Mouse (Mus musculus): ENCODE results near the gene Cmc4. TPM values are rescaled to one million over a fixed set of nuclear protein-coding genes. Genes with fewer than 3 reads are reported as not detected.

Cmc4 gene
- polyA plus RNA-seq, 1 experiment from 2014 or later = 24.2 TPM

DNA sequence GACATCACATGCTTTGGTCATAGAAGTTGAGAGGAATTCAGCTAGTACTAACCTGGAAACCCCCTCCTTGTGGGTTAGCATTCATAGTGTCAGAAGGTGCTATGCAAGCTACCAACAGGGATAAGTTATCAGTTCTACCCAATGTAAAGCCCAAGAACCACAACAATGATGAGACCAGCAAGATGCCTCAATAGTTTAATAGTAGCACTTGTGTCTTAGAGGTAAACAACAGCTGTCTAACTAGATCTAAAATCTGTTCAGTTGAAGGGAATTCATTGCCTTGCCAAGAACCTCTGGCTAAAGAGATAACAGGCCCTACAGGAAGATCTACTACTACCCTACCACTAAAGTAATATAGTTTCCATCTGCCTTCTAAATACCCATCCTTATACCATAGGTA is 39.6 kb downstream of the Cmc4 start:
- H3K4me2 ChIP-seq (ENCODE audit: low read length) = no peak overlapping the region
- H3K9ac ChIP-seq (replicated peaks; ENCODE audit: low read depth, low read length) = no peak overlapping the region
- no peaks in the 10 kb centered on the region for H3K36me3 ChIP-seq (ENCODE audit: control insufficient read depth, insufficient read depth)
- H3K4me3 ChIP-seq (replicated peaks; ENCODE audit: low read length) = no peak overlapping the region
- H3K27me3 ChIP-seq (replicated peaks; ENCODE audit: control insufficient read depth, insufficient read depth, low read length) = no peaks in the 10 kb centered on the region
- no peaks in the 10 kb centered on the region for H3K9me3 ChIP-seq (ENCODE audit: control insufficient read depth, low read length)
- no peaks in the 10 kb centered on the region for H3K4me1 ChIP-seq (replicated peaks; ENCODE audit: control insufficient read depth, insufficient read depth, low read length)
- ATAC-seq = no peak
- H3K27ac ChIP-seq (ENCODE audit: low read length) = no peak overlapping the region

GRCm38 (mm10) chrX:75372666-75373425 is 43.5 kb downstream of the Cmc4 start:
- no peak overlapping the region for H3K4me2 ChIP-seq (ENCODE audit: low read length)
- no peaks in the 10 kb centered on the region for H3K36me3 ChIP-seq (ENCODE audit: control insufficient read depth, insufficient read depth)
- no peaks in the 10 kb centered on the region for H3K4me1 ChIP-seq (replicated peaks; ENCODE audit: control insufficient read depth, insufficient read depth, low read length)
- no peak overlapping the region for H3K27ac ChIP-seq (ENCODE audit: low read length)
- H3K27me3 ChIP-seq (replicated peaks; ENCODE audit: control insufficient read depth, insufficient read depth, low read length) = no peaks in the 10 kb centered on the region
- no peak for ATAC-seq
- no peak overlapping the region for H3K4me3 ChIP-seq (replicated peaks; ENCODE audit: low read length)
- H3K9me3 ChIP-seq (ENCODE audit: control insufficient read depth, low read length) = no peaks in the 10 kb centered on the region
- WGBS = 86% methylated on average over 2 of the region's 2 CpGs
- no peak overlapping the region for H3K9ac ChIP-seq (replicated peaks; ENCODE audit: low read depth, low read length)

- Histone ChIP-seq H3K27ac (ENCODE audit: low read length) (no peak overlapping the region), H3K4me2 (ENCODE audit: low read length) (no peak overlapping the region), H3K36me3 (ENCODE audit: control insufficient read depth, insufficient read depth) (no peaks in the 10 kb centered on the region), H3K9ac (replicated peaks; ENCODE audit: low read depth, low read length) (no peak overlapping the region), H3K4me3 (replicated peaks; ENCODE audit: low read length) (no peak overlapping the region), H3K27me3 (replicated peaks; ENCODE audit: control insufficient read depth, insufficient read depth, low read length) (no peaks in the 10 kb centered on the region), H3K9me3 (ENCODE audit: control insufficient read depth, low read length) (no peaks in the 10 kb centered on the region), H3K4me1 (replicated peaks; ENCODE audit: control insufficient read depth, insufficient read depth, low read length) (no peaks in the 10 kb centered on the region)
- no peak for ATAC-seq
Measured at GRCm38 (mm10) chrX:75370197-75370596, 46.2 kb downstream of the Cmc4 start.

Other genes with a start within 250 kb of the Cmc4 start
- 26.9 and 32.5 TPM in 2 replicates for gene Fundc2, start 34.2 kb downstream of the Cmc4 start, polyA plus RNA-seq (2015; fragmentation: Nextera tagmentation; extraction: Ambion mirVana)
- gene F8, start 34.0 kb downstream of the Cmc4 start, polyA plus RNA-seq (2015; fragmentation: Nextera tagmentation; extraction: Ambion mirVana) = 0.29 and 1.1 TPM in 2 replicates
- 10.0 and 11.5 TPM in 2 replicates for gene Mtcp1, start within 50 bp of the Cmc4 start, polyA plus RNA-seq (2015; fragmentation: Nextera tagmentation; extraction: Ambion mirVana)
- gene Brcc3, start within 50 bp of the Cmc4 start, polyA plus RNA-seq (2015; fragmentation: Nextera tagmentation; extraction: Ambion mirVana) = 58.0 and 62.3 TPM in 2 replicates
- 301 and 341 TPM in 2 replicates for gene Vbp1, start 97.7 kb upstream of the Cmc4 start, polyA plus RNA-seq (2015; fragmentation: Nextera tagmentation; extraction: Ambion mirVana)
- gene Rab39b, start 161.6 kb upstream of the Cmc4 start, polyA plus RNA-seq (2015; fragmentation: Nextera tagmentation; extraction: Ambion mirVana) = 25.9 and 26.3 TPM in 2 replicates